Mouse (Mus musculus): ENCODE results near the gene Txn1. TPM values are rescaled to one million over a fixed set of nuclear protein-coding genes. Genes with fewer than 3 reads are reported as not detected.

Txn1 gene
- polyA plus RNA-seq, 1 experiment from 2014 or later: 307 TPM

GRCm38 (mm10) chr4:57895902-57896301, 60.3 kb downstream of the Txn1 start:
- H3K9ac ChIP-seq (ENCODE audit: low read depth, low read length): no peak overlapping the region
- H3K4me2 ChIP-seq (ENCODE audit: low read length): no peak overlapping the region
- ATAC-seq: no peak
- WGBS: 65% methylated on average over 6 of the region's 6 CpGs
- H3K4me3 ChIP-seq (ENCODE audit: low read depth, low read length): no peak overlapping the region
- H3K9me3 ChIP-seq (replicated peaks; ENCODE audit: control insufficient read depth, low read length, poor library complexity, severe bottlenecking): no peaks in the 10 kb centered on the region
- no peak overlapping the region for H3K27ac ChIP-seq (ENCODE audit: low read length)
- peaks cover 10% of the 10 kb centered on the region for H3K4me1 ChIP-seq (ENCODE audit: control insufficient read depth, insufficient read depth, low read length)
- no peaks in the 10 kb centered on the region for H3K27me3 ChIP-seq (ENCODE audit: control insufficient read depth, insufficient read depth, low read depth, low read length)
- H3K36me3 ChIP-seq (ENCODE audit: control insufficient read depth, insufficient read depth, low read length): no peaks in the 10 kb centered on the region

GRCm38 (mm10) chr4:57895140-57895539, 61.1 kb downstream of the Txn1 start:
- no peaks in the 10 kb centered on the region for H3K36me3 ChIP-seq (ENCODE audit: control insufficient read depth, insufficient read depth, low read length)
- no peak overlapping the region for H3K9ac ChIP-seq (ENCODE audit: low read depth, low read length)
- H3K4me1 ChIP-seq (ENCODE audit: control insufficient read depth, insufficient read depth, low read length): peaks cover 10% of the 10 kb centered on the region
- no peak overlapping the region for H3K4me2 ChIP-seq (ENCODE audit: low read length)
- 13% methylated on average over 5 of the region's 5 CpGs for WGBS
- H3K4me3 ChIP-seq (ENCODE audit: low read depth, low read length): no peak overlapping the region
- no peaks in the 10 kb centered on the region for H3K27me3 ChIP-seq (ENCODE audit: control insufficient read depth, insufficient read depth, low read depth, low read length)
- ATAC-seq: no peak
- no peak overlapping the region for H3K27ac ChIP-seq (ENCODE audit: low read length)
- H3K9me3 ChIP-seq (replicated peaks; ENCODE audit: control insufficient read depth, low read length, poor library complexity, severe bottlenecking): no peaks in the 10 kb centered on the region

Other genes with a start within 250 kb of the Txn1 start
- gene Akap2, start 238.8 kb downstream of the Txn1 start, polyA plus RNA-seq (2015; fragmentation: Nextera tagmentation; extraction: Ambion mirVana): 10.5 and 12.4 TPM in 2 replicates
- gene D630039A03Rik, start 40.1 kb downstream of the Txn1 start, polyA plus RNA-seq (2015; fragmentation: Nextera tagmentation; extraction: Ambion mirVana): 0.11 TPM in 1 of 2 replicates, not detected in the other
- gene Txndc8, start 52.7 kb upstream of the Txn1 start, polyA plus RNA-seq (2015; fragmentation: Nextera tagmentation; extraction: Ambion mirVana): not detected in 2 replicates

All from midbrain, embryonic 16.5 days (tissue).